Mouse (Mus musculus) mesoderm, embryonic 11.5 days (tissue): ENCODE results near the gene Sdr39u1.

Source experiments
- DNase-seq: peaks from one replicate; pipeline ENCODE4 v3.0.0-alpha.2; 2012; ENCODE audit warnings: low read depth, low spot score

Sdr39u1 gene

DNA sequence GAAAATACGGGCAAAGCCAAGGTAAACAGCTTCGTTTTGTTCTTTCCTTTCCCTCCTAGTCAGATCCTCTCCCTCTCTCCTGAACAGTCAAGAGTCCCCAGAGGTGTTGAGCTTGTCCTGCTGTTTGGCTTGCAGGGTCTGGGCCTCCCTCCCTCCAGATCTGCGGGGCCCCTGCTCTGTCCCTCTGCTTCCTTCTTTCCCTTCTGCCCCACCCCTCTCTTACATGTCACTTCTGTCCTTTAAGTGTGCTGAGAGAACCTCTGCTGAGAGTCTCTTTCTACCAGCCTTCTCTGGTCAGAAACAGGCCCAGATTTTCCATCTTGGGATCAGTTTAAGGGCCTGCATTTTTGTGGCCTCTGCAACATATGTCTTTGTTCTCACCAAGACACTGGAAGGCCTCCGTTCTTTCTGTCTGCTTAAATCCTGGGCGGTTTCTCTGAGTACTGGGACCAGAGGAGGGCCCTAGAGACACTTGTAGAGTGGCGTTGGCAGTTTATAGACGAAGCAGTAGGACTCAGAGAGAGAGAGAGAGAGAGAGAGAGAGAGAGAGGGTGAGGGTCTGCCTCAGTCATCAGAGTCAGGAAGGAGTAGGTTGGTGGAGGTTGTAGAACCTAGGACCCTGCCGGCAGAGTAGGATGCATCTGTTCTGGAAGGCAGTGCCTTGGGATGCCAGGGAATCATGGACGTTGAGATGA lies 45.5 kb downstream of the Sdr39u1 start:
- no peak for DNase-seq

DNA sequence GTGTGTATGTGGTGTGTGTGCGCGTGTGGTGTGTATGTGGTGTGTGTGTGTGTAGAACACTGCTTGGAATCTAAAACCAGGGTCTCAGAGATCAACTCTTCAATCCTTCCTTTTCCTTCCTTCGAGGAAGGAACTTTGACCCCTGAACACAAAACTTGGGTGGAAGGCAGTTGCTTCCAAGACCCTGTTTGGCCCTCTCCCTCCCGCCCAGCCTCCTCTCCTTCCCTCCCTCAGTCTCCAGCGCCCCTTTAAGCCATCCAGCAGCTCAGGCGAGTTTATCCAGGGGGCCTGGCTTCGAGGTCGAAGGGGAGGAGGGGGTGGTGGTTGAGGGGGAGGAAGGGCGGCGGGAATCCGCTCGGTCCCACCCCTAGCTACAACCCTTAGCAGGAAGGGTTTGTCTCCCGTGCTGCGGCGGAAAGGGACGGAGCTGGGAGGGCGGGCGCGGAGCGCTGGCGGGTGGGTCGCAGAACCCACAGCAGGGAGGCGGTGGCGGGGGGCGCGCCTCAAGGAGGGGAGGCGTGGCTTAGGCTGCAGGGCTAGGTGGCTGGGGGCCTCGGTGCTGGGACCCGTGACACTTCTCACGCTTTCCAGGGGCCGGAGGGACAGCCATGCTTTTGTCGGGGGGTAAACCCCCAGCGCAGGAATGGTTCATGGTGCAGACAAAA lies 46.3 kb downstream of the Sdr39u1 start, which contains the start of gene Nynrin:
Nynrin (plus strand) TSS at position 390 of the 665 bp plus-strand sequence.
- DNase-seq: peak; percentile 91

DNA sequence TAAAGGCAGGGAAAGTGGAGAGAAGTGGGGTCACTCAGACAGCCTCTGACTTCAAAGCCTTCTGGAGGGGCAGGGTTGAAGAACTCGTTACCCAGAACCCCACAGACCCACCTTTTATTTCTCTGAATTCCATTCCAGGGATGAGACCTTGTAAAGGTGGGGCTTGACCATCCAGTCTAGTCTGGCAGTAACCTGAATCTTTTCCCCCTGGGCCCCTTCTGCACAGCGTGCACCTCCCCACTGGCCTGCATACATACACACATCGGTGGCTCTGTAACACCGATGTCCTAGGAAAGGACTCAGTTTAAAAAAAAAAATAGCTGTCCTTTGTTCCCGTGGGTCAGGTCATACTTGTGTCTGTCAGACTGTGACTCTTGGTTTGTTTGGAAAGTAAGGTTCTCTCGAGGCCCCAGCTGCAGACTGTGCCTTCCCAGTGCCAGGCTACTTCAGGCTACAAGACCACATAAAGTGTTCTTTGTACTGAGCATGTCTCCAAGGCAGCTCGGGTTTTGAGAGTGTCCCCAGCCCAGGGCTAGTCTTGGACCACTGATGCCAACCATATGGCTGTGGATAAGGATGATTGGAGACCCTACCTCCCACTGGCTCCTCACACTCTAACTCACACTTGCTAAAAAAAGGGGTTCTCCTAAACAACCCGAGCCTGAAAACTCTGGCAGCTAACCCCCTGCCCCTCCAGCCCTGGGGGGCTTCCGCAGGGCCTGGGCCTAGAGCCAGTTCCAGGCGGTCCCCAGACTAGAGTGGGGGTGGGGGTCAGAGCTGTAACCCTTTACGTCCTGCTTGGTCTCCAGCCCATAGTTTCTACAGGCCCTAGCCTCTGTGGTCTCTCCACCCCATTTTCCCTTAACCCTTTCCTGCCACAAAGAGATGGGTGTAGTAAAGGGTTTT lies 47.2 kb downstream of the Sdr39u1 start:
- peak; percentile 73 for DNase-seq

DNA sequence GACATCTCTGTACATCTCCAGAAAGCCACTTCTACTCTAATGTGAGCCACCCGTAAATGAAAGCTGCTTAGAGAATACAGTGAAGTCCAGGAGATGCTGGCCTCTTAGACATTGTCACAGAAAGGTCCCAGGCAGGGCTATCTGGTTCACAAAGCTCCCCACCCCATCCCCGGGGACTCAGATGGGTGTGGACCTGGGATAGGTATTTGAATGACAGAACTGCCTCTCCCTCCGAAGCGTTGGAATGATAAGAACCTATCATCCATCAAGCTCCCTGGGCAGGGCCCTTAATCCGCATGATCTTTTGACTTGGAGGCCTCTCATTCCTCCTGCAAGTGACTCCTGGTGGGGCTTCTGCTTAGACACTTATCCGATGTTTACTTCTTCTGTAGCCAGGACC lies 49.2 kb downstream of the Sdr39u1 start:
- no peak for DNase-seq
